Comparison of ENCODE assay signal across 16 mouse cellular contexts in genomic region chr14:54960769-54961168, GRCm38 (mm10). TPM values are rescaled to one million over a fixed set of nuclear protein-coding genes. Genes with fewer than 3 reads are reported as not detected.
DNase-seq lines count a peak whose midpoint lies in the region; ATAC-seq lines count a peak whose summit lies in the region.
"Had no signal": no experiment of that assay in that cellular context is flagged by ENCODE, and none has a peak within 500 bp of the region (broad histone marks: within the 10 kb centered on the region; RNA-seq: fewer than 3 reads in every experiment).

No protein-coding gene starts in this region.

- intact Hi-C loops in left cerebral cortex, postnatal 14 days (cut with DNase I), result no loop called here
- intact Hi-C loops in left cerebral cortex, postnatal 4 days (cut with DNase I), result no loop called here

- no peak for ATAC-seq in embryonic facial prominence, embryonic 11.5 days (replicated peaks; ENCODE audit: insufficient number of reproducible peaks, low FRiP score, low TSS enrichment, low read depth)
- no peak for ATAC-seq in liver, embryonic 12.5 days
- ATAC-seq: liver, postnatal 0 days had no signal

- WGBS in embryonic facial prominence, embryonic 11.5 days, result 68% methylated on average over 10 of the region's 10 CpGs
- 73% methylated on average over 10 of the region's 10 CpGs for WGBS in embryonic facial prominence, embryonic 10.5 days
- 37% methylated on average over 10 of the region's 10 CpGs for WGBS in liver, embryonic 12.5 days (ENCODE audit: insufficient replicate concordance)

- no peaks in the 10 kb centered on the region for H3K9me3 ChIP-seq in embryonic facial prominence, embryonic 11.5 days (replicated peaks; ENCODE audit: control insufficient read depth, low read length)
- no peaks in the 10 kb centered on the region for H3K9me3 ChIP-seq in embryonic facial prominence, embryonic 10.5 days
- H3K9me3 ChIP-seq in liver, embryonic 12.5 days (replicated peaks), result no peaks in the 10 kb centered on the region
- H3K9me3 ChIP-seq: kidney, embryonic 15.5 days had no signal

- no peak overlapping the region for H3K27ac ChIP-seq in embryonic facial prominence, embryonic 11.5 days (replicated peaks; ENCODE audit: low read depth, low read length)
- no peak overlapping the region for H3K27ac ChIP-seq in embryonic facial prominence, embryonic 10.5 days (replicated peaks)
- H3K27ac ChIP-seq in liver, embryonic 12.5 days, result no peak overlapping the region
- H3K27ac ChIP-seq: hindbrain, embryonic 14.5 days; kidney, embryonic 15.5 days had no signal

- peak; percentile 5 for DNase-seq in embryonic facial prominence, embryonic 11.5 days (ENCODE audit: low spot score)
- DNase-seq in embryonic facial prominence, embryonic 10.5 days (ENCODE audit: low spot score), result no peak
- DNase-seq in left cerebral cortex, postnatal 14 days (ENCODE audit: low spot score in 2 of 2), result peak; percentile 53 to 68
- no peak for DNase-seq in left cerebral cortex, postnatal 4 days
- DNase-seq in layer of hippocampus, adult 11-12 months (ENCODE audit: low spot score), result peak; percentile 38
- DNase-seq in right cerebral cortex, postnatal 14 days, result peak; percentile 24
- DNase-seq in testis, postnatal 10 days (ENCODE audit: low spot score), result no peak
- DNase-seq: adrenal gland, postnatal 25 days; cerebellum, adult 2 months; liver, postnatal 0 days had no signal

- no peak overlapping the region for H3K9ac ChIP-seq in embryonic facial prominence, embryonic 11.5 days (replicated peaks; ENCODE audit: low read length)
- no peak overlapping the region for H3K9ac ChIP-seq in liver, embryonic 12.5 days
- H3K9ac ChIP-seq: hindbrain, embryonic 14.5 days; kidney, embryonic 15.5 days; liver, postnatal 0 days had no signal

- H3K4me3 ChIP-seq in embryonic facial prominence, embryonic 11.5 days (ENCODE audit: low read depth, low read length), result no peak overlapping the region
- H3K4me3 ChIP-seq in embryonic facial prominence, embryonic 10.5 days, result no peak overlapping the region
- H3K4me3 ChIP-seq in liver, embryonic 12.5 days, result no peak overlapping the region
- H3K4me3 ChIP-seq: kidney, embryonic 15.5 days had no signal

- H3K36me3 ChIP-seq in embryonic facial prominence, embryonic 11.5 days (replicated peaks; ENCODE audit: control insufficient read depth, insufficient read depth, low read depth, low read length), result no peaks in the 10 kb centered on the region
- H3K36me3 ChIP-seq in embryonic facial prominence, embryonic 10.5 days (replicated peaks), result no peaks in the 10 kb centered on the region
- H3K36me3 ChIP-seq in liver, embryonic 12.5 days, result no peaks in the 10 kb centered on the region
- H3K36me3 ChIP-seq: kidney, embryonic 15.5 days had no signal

- H3K27me3 ChIP-seq in embryonic facial prominence, embryonic 11.5 days (ENCODE audit: control insufficient read depth, insufficient read depth, low read length), result no peaks in the 10 kb centered on the region
- H3K27me3 ChIP-seq in embryonic facial prominence, embryonic 10.5 days (replicated peaks; ENCODE audit: low read depth, poor library complexity, severe bottlenecking), result no peaks in the 10 kb centered on the region
- no peaks in the 10 kb centered on the region; the same call in none of the 2 replicates for H3K27me3 ChIP-seq in liver, embryonic 12.5 days (replicated peaks)
- H3K27me3 ChIP-seq: kidney, embryonic 15.5 days had no signal

- H3K4me2 ChIP-seq in embryonic facial prominence, embryonic 11.5 days (ENCODE audit: low read depth, low read length), result no peak overlapping the region
- no peak overlapping the region for H3K4me2 ChIP-seq in liver, embryonic 12.5 days
- H3K4me2 ChIP-seq: hindbrain, embryonic 14.5 days; kidney, embryonic 15.5 days had no signal

- no peaks in the 10 kb centered on the region for H3K4me1 ChIP-seq in embryonic facial prominence, embryonic 11.5 days (ENCODE audit: control insufficient read depth, insufficient read depth, low read length)
- H3K4me1 ChIP-seq in embryonic facial prominence, embryonic 10.5 days, result peaks cover 14% of the 10 kb centered on the region
- no peaks in the 10 kb centered on the region for H3K4me1 ChIP-seq in liver, embryonic 12.5 days
- H3K4me1 ChIP-seq: kidney, embryonic 15.5 days had no signal

RNA-seq across cellular contexts. Expression of gene Myh6, which starts 6.0 kb away (rescaled TPM):
- polyA plus RNA-seq in embryonic facial prominence, embryonic 11.5 days (2014; fragmentation: Nextera tagmentation; extraction: Ambion mirVana), result 0.91 and 9.2 TPM in 2 replicates
- 0.26 and 2.0 TPM in 2 replicates for polyA plus RNA-seq in embryonic facial prominence, embryonic 10.5 days (2016; fragmentation: Nextera tagmentation; extraction: Ambion mirVana)
- 1 to 10 TPM; 2.7 to 3.7 TPM for total RNA-seq in left cerebral cortex, postnatal 14 days (2021)
- 1 to 10 TPM; 2.7 TPM for total RNA-seq in left cerebral cortex, postnatal 4 days (2021)
- 0.77 and 1.2 TPM in 2 replicates for polyA plus RNA-seq in liver, embryonic 12.5 days (2016; fragmentation: Nextera tagmentation; extraction: Ambion mirVana)
- total RNA-seq: adrenal gland, postnatal 25 days; megakaryocyte, adult 5-6 weeks had no signal

RNA-seq across cellular contexts. Expression of gene Gm17428, which starts 16.0 kb away (rescaled TPM):
- polyA plus RNA-seq in embryonic facial prominence, embryonic 11.5 days (2014; fragmentation: Nextera tagmentation; extraction: Ambion mirVana), result not detected in 2 replicates
- not detected in 2 replicates for polyA plus RNA-seq in embryonic facial prominence, embryonic 10.5 days (2016; fragmentation: Nextera tagmentation; extraction: Ambion mirVana)
- not detected for total RNA-seq in left cerebral cortex, postnatal 14 days (2021)
- not detected for total RNA-seq in left cerebral cortex, postnatal 4 days (2021)
- not detected in 2 replicates for polyA plus RNA-seq in liver, embryonic 12.5 days (2016; fragmentation: Nextera tagmentation; extraction: Ambion mirVana)
- total RNA-seq: adrenal gland, postnatal 25 days; left cerebral cortex, postnatal 10 days; megakaryocyte, adult 5-6 weeks had no signal
- polyA plus RNA-seq: cerebellum, adult 2 months; hindbrain, embryonic 14.5 days; kidney, embryonic 15.5 days; liver, postnatal 0 days; stomach, embryonic 16.5 days had no signal

RNA-seq across cellular contexts. Expression of gene Cmtm5, which starts 24.7 kb away (rescaled TPM):
- 2.0 and 2.8 TPM in 2 replicates for polyA plus RNA-seq in embryonic facial prominence, embryonic 11.5 days (2014; fragmentation: Nextera tagmentation; extraction: Ambion mirVana)
- 2.2 and 2.7 TPM in 2 replicates for polyA plus RNA-seq in embryonic facial prominence, embryonic 10.5 days (2016; fragmentation: Nextera tagmentation; extraction: Ambion mirVana)
- total RNA-seq in left cerebral cortex, postnatal 14 days (2021), result 10 to 100 TPM; 38.2 to 40.8 TPM
- total RNA-seq in left cerebral cortex, postnatal 4 days (2021), result 10 to 100 TPM in 1 of 2 experiments, 1 to 10 TPM in 1; 7.5 to 11.1 TPM
- not detected in 2 replicates for polyA plus RNA-seq in liver, embryonic 12.5 days (2016; fragmentation: Nextera tagmentation; extraction: Ambion mirVana)
- total RNA-seq: megakaryocyte, adult 5-6 weeks had no signal
- polyA plus RNA-seq: liver, postnatal 0 days had no signal

RNA-seq across cellular contexts. Expression of gene Il25, which starts 28.3 kb away (rescaled TPM):
- not detected in 2 replicates for polyA plus RNA-seq in embryonic facial prominence, embryonic 11.5 days (2014; fragmentation: Nextera tagmentation; extraction: Ambion mirVana)
- 0.14 TPM in 1 of 2 replicates, not detected in the other for polyA plus RNA-seq in embryonic facial prominence, embryonic 10.5 days (2016; fragmentation: Nextera tagmentation; extraction: Ambion mirVana)
- not detected for total RNA-seq in left cerebral cortex, postnatal 14 days (2021)
- total RNA-seq in left cerebral cortex, postnatal 4 days (2021), result not detected
- polyA plus RNA-seq in liver, embryonic 12.5 days (2016; fragmentation: Nextera tagmentation; extraction: Ambion mirVana), result not detected in 2 replicates
- total RNA-seq: adrenal gland, postnatal 25 days; left cerebral cortex, postnatal 10 days; megakaryocyte, adult 5-6 weeks had no signal
- polyA plus RNA-seq: kidney, embryonic 15.5 days; liver, postnatal 0 days; stomach, embryonic 16.5 days had no signal

RNA-seq across cellular contexts. Expression of gene Myh7, which starts 33.7 kb away (rescaled TPM):
- 4.0 and 13.1 TPM in 2 replicates for polyA plus RNA-seq in embryonic facial prominence, embryonic 11.5 days (2014; fragmentation: Nextera tagmentation; extraction: Ambion mirVana)
- polyA plus RNA-seq in embryonic facial prominence, embryonic 10.5 days (2016; fragmentation: Nextera tagmentation; extraction: Ambion mirVana), result 1.9 and 8.4 TPM in 2 replicates
- total RNA-seq in left cerebral cortex, postnatal 14 days (2021), result 1 to 10 TPM; 5.6 to 7.8 TPM
- 1 to 10 TPM; 3.9 to 5.5 TPM for total RNA-seq in left cerebral cortex, postnatal 4 days (2021)
- 0.82 and 2.4 TPM in 2 replicates for polyA plus RNA-seq in liver, embryonic 12.5 days (2016; fragmentation: Nextera tagmentation; extraction: Ambion mirVana)
- total RNA-seq: adrenal gland, postnatal 25 days; megakaryocyte, adult 5-6 weeks had no signal

Comparison
In these comparisons a context has a peak if more than half of its experiments do, and no peak if none do; other contexts are left out.
1. DNase-seq: peak in embryonic facial prominence, embryonic 11.5 days (single experiment), left cerebral cortex, postnatal 14 days (2 of 2), layer of hippocampus, adult 11-12 months (single experiment) and right cerebral cortex, postnatal 14 days (single experiment); none in embryonic facial prominence, embryonic 10.5 days (single experiment), left cerebral cortex, postnatal 4 days (single experiment) and testis, postnatal 10 days (single experiment).